ENCODE assay signal across 13 mouse cellular contexts in genomic region chr9:21626571-21626970, GRCm38 (mm10). TPM values are rescaled to one million over a fixed set of nuclear protein-coding genes. Genes with fewer than 3 reads are reported as not detected.
DNase-seq lines count a peak whose midpoint lies in the region; ATAC-seq and TF ChIP-seq lines count a peak whose summit lies in the region.
"Had no signal": no experiment of that assay in that cellular context is flagged by ENCODE, and none has a peak within 500 bp of the region (broad histone marks: within the 10 kb centered on the region; RNA-seq: fewer than 3 reads in every experiment).

No protein-coding gene starts in this region.

- no peak overlapping the region for H3K4me3 ChIP-seq in layer of hippocampus, adult 2 months
- no peak overlapping the region for H3K4me3 ChIP-seq in bone marrow, adult 2 months (replicated peaks; ENCODE audit: control insufficient read depth, low read depth, low read length)
- H3K4me3 ChIP-seq in hindbrain, embryonic 13.5 days, result no peak overlapping the region
- no peak overlapping the region for H3K4me3 ChIP-seq in limb, embryonic 10.5 days
- H3K4me3 ChIP-seq: erythroblast, embryonic 14.5 days; liver, embryonic 15.5 days had no signal

- H3K27me3 ChIP-seq in hindbrain, embryonic 13.5 days, result no peaks in the 10 kb centered on the region
- no peaks in the 10 kb centered on the region for H3K27me3 ChIP-seq in limb, embryonic 10.5 days (ENCODE audit: low read depth, poor library complexity, severe bottlenecking)
- H3K27me3 ChIP-seq: liver, embryonic 15.5 days had no signal

- no peaks in the 10 kb centered on the region; the same call in 1 of the 2 replicates for H3K36me3 ChIP-seq in hindbrain, embryonic 13.5 days
- peaks cover 78% of the 10 kb centered on the region for H3K36me3 ChIP-seq in limb, embryonic 10.5 days

- ATAC-seq in hindbrain, embryonic 13.5 days (ENCODE audit: low FRiP score), result no peak
- ATAC-seq: midbrain, embryonic 16.5 days had no signal

- peak; percentile 71 for TF ChIP-seq CTCF in layer of hippocampus, adult 2 months (conservative IDR thresholded peaks at IDR 0.05)
- peak; percentile 24; the same call in 1 of the 2 replicates for TF ChIP-seq CTCF in bone marrow, adult 2 months (IDR thresholded peaks at IDR 0.05; ENCODE audit: control insufficient read depth, insufficient read depth, low read length)

- H3K9ac ChIP-seq in hindbrain, embryonic 13.5 days, result no peak overlapping the region
- H3K9ac ChIP-seq: liver, embryonic 15.5 days had no signal

- no peak overlapping the region for H3K4me2 ChIP-seq in hindbrain, embryonic 13.5 days
- H3K4me2 ChIP-seq: liver, embryonic 15.5 days had no signal

- no peak for DNase-seq in layer of hippocampus, adult 2 months (ENCODE audit: low spot score in 2 of 2)
- no peak for DNase-seq in layer of hippocampus, adult 11-12 months (ENCODE audit: low spot score)
- peak; percentile 39 for DNase-seq in thymus, postnatal 14 days
- DNase-seq in thymus, postnatal 4 days, result no peak
- no peak for DNase-seq in limb, embryonic 10.5 days (ENCODE audit: low spot score)
- DNase-seq: gastrocnemius, postnatal 14 days; kidney, adult 11 months; layer of hippocampus, postnatal 36 days had no signal

- no peaks in the 10 kb centered on the region for H3K9me3 ChIP-seq in hindbrain, embryonic 13.5 days
- no peaks in the 10 kb centered on the region for H3K9me3 ChIP-seq in limb, embryonic 10.5 days (replicated peaks)
- H3K9me3 ChIP-seq: liver, embryonic 15.5 days had no signal

- no peak overlapping the region for H3K27ac ChIP-seq in layer of hippocampus, adult 2 months
- H3K27ac ChIP-seq in bone marrow, adult 2 months (ENCODE audit: control insufficient read depth, insufficient read depth, low read depth, low read length, poor library complexity), result no peak overlapping the region; the same call in 1 of the 2 replicates
- no peak overlapping the region for H3K27ac ChIP-seq in hindbrain, embryonic 13.5 days
- no peak overlapping the region for H3K27ac ChIP-seq in limb, embryonic 10.5 days
- H3K27ac ChIP-seq: liver, embryonic 15.5 days had no signal

- no peak for TF ChIP-seq POLR2A in bone marrow, adult 2 months (IDR thresholded peaks at IDR 0.05; ENCODE audit: borderline replicate concordance, control insufficient read depth, low read depth, low read length)

- H3K4me1 ChIP-seq in bone marrow, adult 2 months (ENCODE audit: control insufficient read depth, insufficient read depth, low read length), result peaks cover 2% of the 10 kb centered on the region; the same call in 1 of the 2 replicates
- H3K4me1 ChIP-seq in hindbrain, embryonic 13.5 days (replicated peaks), result peaks cover 26% of the 10 kb centered on the region
- H3K4me1 ChIP-seq in limb, embryonic 10.5 days, result no peaks in the 10 kb centered on the region

RNA-seq across cellular contexts. Expression of gene Smarca4, which starts 10.6 kb away (rescaled TPM):
- total RNA-seq in layer of hippocampus, adult 2 months (2021), result 100 to 1,000 TPM; 114 to 115 TPM
- polyA plus RNA-seq in bone marrow, adult 2 months (2011; ENCODE audit: insufficient read depth, insufficient read length, low replicate concordance, missing spikeins), result 45.4 and 66.3 TPM in 2 replicates
- 156 and 158 TPM in 2 replicates for polyA plus RNA-seq in hindbrain, embryonic 13.5 days (2015; fragmentation: Nextera tagmentation; extraction: Ambion mirVana)
- 169 and 171 TPM in 2 replicates for polyA plus RNA-seq in limb, embryonic 10.5 days (2016; fragmentation: Nextera tagmentation; extraction: Ambion mirVana)

RNA-seq across cellular contexts. Expression of gene Yipf2, which starts 33.9 kb away (rescaled TPM):
- total RNA-seq in layer of hippocampus, adult 2 months (2021), result 10 to 100 TPM; 18.6 to 19.8 TPM
- polyA plus RNA-seq in bone marrow, adult 2 months (2011; ENCODE audit: insufficient read depth, insufficient read length, low replicate concordance, missing spikeins), result 4.8 and 5.0 TPM in 2 replicates
- polyA plus RNA-seq in hindbrain, embryonic 13.5 days (2015; fragmentation: Nextera tagmentation; extraction: Ambion mirVana), result 25.7 and 27.7 TPM in 2 replicates
- polyA plus RNA-seq in limb, embryonic 10.5 days (2016; fragmentation: Nextera tagmentation; extraction: Ambion mirVana), result 17.6 and 26.2 TPM in 2 replicates

RNA-seq across cellular contexts. Expression of gene Timm29, which starts 34.0 kb away (rescaled TPM):
- 10 to 100 TPM; 58.3 to 62.0 TPM for total RNA-seq in layer of hippocampus, adult 2 months (2021)
- 10.4 and 11.6 TPM in 2 replicates for polyA plus RNA-seq in bone marrow, adult 2 months (2011; ENCODE audit: insufficient read depth, insufficient read length, low replicate concordance, missing spikeins)
- 53.5 and 55.0 TPM in 2 replicates for polyA plus RNA-seq in hindbrain, embryonic 13.5 days (2015; fragmentation: Nextera tagmentation; extraction: Ambion mirVana)
- 30.9 and 35.7 TPM in 2 replicates for polyA plus RNA-seq in limb, embryonic 10.5 days (2016; fragmentation: Nextera tagmentation; extraction: Ambion mirVana)
